Mouse (Mus musculus) mature B cell (primary cell): Measurements from ENCODE around the gene Dagla.

Experiments
- in situ Hi-C: fragments of 300-500 bp; cut with MboI; formaldehyde crosslinking; loops from 2 replicates; pipeline ENCODE4 v1.14.3; 2019

The Dagla gene

GRCm38 (mm10) chr19:10304810-10305544 is at the start of gene Dagla:
TSS of gene Dagla (minus strand) at chr19:10304877.
- in situ Hi-C loops = no loop called here

- in situ Hi-C loops = no loop called here
Measured at GRCm38 (mm10) chr19:10352218-10352617, 47.5 kb upstream of the Dagla start.

GRCm38 (mm10) chr19:10347628-10348273 is 43.1 kb upstream of the Dagla start:
- in situ Hi-C loops = no loop called here

DNA sequence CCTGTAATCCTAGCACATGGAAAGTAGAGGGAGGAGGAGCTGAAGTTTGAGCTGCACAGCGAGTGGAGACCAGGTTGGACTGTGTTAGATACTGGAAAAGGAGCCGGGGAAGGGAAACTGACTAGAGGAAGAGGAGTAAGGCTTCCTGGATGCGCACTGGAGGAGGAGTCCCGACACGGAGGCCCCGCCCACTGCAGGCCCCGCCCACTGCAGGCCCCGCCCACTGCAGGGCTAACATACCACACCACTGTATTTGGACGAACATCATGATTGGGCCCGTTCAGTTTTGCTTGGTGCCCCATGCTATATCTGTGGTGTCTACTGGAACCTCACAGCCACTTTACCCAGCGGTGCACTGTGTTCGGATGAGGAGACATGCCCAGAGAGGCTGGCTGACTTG is 41.0 kb upstream of the Dagla start:
- in situ Hi-C loops = no loop called here

- in situ Hi-C loops = no loop called here
Measured at GRCm38 (mm10) chr19:10343866-10344265, 39.2 kb upstream of the Dagla start.

DNA sequence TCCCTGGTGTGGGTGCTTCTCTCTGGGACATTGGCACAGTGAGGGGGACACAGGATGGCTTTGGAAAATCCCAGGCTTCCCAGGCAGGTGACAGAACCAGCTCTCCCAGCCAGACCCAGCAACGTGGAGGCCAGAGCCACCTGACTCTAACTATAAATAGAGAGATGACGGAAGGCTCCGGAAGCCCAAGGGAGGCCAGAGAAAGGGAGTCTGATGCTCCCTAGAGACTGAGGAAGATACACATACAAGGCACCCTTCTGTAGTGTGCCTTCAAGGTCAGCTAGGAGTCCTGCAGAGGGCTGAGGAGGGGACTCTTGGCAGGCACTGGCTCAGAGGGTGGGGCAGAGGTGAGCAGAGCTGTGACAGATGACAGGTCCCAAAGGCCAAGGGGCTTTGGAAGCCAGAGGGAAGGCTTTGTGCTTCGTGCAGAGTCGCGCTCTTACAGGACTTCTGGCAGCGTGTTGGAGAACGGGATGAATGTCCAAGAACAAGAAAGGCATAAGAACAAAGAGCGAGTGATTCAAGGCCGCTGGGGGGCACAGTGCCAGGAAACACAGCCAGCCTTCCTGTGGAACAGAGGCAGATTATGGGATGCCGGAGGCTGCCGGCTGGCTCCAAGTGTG is 37.3 kb upstream of the Dagla start:
- in situ Hi-C loops = no loop called here

GRCm38 (mm10) chr19:10341152-10341551 is 36.5 kb upstream of the Dagla start:
- in situ Hi-C loops = no loop called here

- in situ Hi-C loops = no loop called here
Measured at GRCm38 (mm10) chr19:10340661-10341060, 36.0 kb upstream of the Dagla start.

- in situ Hi-C loops = no loop called here
Measured at GRCm38 (mm10) chr19:10339271-10339670, 34.6 kb upstream of the Dagla start.

- in situ Hi-C loops = no loop called here
Measured at GRCm38 (mm10) chr19:10338724-10339123, 34.0 kb upstream of the Dagla start.

DNA sequence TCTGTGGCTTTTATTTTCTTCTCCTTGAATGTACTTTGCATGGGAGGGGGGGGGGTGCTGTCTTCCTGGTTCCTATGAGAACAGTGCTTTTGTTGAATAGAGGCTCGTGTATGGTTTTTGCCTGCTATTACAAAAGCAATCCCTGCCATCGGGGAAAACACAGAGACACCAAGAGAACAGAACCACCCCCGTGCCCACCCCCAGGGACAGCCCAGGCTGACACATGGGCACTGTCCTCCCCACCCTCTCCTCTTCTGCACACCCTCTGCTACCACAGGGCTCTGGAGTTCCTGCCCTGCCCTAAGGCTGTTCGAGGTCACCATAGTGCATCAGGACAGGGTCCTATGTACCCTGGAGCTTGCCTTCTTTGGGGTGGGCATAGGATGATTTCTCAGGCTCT is 29.8 kb upstream of the Dagla start:
- in situ Hi-C loops = no loop called here

DNA sequence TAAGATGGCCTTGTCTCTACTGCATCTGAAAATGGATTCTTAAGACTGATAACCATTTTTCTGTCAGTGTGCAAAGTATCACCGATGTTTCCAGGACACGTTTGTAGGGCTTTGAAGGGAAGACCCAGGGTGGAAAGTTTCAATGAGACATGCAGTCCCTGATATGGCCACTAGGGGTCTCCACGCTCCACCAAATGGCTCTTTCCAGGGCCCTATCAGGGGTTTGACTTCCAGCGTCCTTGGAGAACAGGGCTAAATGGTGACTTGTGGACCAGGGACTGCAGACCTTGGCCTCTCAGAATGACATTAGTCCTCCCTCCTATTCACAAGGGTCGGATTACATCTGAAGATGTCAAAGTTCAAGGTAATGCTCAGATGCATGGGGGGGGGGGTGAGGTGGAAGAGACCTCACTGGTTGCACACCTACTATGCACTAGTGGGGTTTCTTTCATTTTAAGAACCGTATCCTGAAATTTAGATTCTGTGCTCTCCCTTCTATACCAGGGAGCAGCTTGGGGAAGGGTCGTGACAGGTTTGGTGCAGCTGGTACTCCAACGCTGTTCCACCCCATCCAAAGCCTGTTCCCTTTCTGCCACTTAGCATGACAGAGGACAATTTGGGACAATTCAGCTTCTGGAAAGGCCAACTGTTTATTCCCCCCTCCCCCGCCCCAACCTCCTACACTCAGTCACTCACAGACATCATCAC is 29.0 kb upstream of the Dagla start:
- in situ Hi-C loops = no loop called here

GRCm38 (mm10) chr19:10331706-10332105 is 27.0 kb upstream of the Dagla start:
- in situ Hi-C loops = no loop called here

DNA sequence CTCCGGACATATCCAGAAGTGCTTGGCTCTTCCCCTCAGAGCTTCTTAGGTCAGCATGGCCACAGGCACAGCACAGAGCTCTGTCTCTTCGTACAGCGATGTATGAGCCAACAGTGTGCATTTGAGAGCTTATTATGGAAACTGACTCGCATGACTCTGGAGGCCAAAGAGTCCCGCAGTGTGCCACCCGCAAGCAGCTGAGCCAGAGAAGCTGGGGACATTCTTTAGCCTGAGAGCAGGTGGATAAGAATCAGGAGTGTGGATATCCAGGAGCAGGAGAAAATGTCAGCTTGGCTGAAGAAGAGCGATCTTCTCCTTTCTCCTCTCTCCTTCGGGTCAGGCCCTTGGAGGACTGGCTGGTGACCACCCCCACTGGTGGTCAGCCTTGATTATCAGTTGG is 24.4 kb upstream of the Dagla start:
- in situ Hi-C loops = no loop called here

GRCm38 (mm10) chr19:10326609-10327008 is 21.9 kb upstream of the Dagla start:
- in situ Hi-C loops = no loop called here

- in situ Hi-C loops = no loop called here
Measured at GRCm38 (mm10) chr19:10323860-10324259, 19.2 kb upstream of the Dagla start.

DNA sequence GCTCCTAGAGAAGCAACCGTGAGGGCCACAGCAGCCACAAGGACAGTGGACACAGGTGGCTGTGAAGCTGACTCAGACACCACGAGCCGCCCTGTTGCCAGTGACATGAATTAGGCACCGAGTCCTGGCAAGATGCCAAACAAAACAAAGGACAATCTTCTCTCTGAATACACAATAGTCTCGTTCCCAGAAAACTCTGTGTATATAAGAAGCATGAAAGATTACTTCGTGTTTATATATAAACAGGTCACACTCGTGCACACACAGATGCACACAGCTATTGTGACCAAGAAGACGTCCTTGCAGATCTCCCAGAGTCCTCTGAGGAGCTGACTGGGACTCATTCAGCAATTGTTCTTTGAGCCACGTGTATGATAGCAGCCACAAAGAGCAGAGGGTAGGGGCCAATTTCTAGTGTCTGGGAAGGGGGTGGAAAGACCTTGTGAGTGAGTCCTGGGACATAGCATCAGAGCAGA is 18.7 kb upstream of the Dagla start:
- in situ Hi-C loops = no loop called here

DNA sequence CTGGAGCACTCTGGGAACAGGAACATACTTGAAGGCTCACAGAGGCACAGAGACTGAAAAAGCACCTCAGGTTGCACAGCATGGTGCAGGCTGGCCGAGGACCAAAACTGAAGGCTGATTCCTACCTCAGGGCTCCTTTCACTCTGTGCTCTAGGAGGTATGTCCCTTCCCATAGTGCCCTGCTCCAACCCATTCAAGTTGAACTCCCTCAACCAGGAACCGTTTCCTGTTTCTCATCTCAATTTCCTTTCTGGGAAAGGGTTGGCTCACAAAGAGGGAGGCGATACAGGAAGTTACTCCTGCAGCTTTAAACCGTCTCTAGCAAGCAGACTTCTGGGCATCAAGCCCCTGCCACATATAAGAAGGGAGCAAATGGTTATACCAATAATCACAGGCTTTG is 13.1 kb upstream of the Dagla start:
- in situ Hi-C loops = no loop called here

GRCm38 (mm10) chr19:10317358-10317757 is 12.7 kb upstream of the Dagla start:
- in situ Hi-C loops = no loop called here

- in situ Hi-C loops = no loop called here
Measured at GRCm38 (mm10) chr19:10316956-10317355, 12.3 kb upstream of the Dagla start.

DNA sequence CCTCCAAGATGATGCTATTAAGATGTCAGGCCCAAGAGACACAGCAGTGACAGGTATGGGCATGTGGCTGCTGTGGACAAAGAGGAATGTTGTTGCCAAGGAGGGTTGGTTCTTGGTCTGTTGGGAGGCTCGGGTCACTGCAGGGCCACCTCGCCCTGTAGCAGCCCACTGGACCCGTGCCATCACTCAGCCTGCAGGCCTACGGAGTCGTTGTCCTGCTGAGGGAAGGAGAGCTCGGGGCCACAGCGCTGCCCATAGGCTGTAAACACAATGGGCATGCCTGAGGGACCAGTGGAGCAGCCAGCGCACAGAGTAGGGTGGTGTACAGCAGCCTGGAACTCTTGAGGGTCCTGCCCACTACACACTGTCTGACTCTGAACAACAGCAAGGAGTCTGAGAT is 7.4 kb upstream of the Dagla start:
- in situ Hi-C loops = no loop called here

GRCm38 (mm10) chr19:10308990-10309389 is 4.3 kb upstream of the Dagla start:
- in situ Hi-C loops = no loop called here
